Mouse (Mus musculus): Measurements from ENCODE around the gene Zcchc2. TPM values are rescaled to one million over a fixed set of nuclear protein-coding genes. Genes with fewer than 3 reads are reported as not detected.

Zcchc2 gene
- 1 to 10 TPM; 8.6 to 9.6 TPM for total RNA-seq (2021)
- long read RNA-seq, experiment 1, partial matches to known transcripts, result 6 of 6 reads
- long read RNA-seq, experiment 1, other reads (novel, unspliced or antisense), result 0 of 6 reads
- long read RNA-seq, experiment 2, full-length matches to known transcripts, result 1 of 8 reads
- long read RNA-seq, experiment 2, partial matches to known transcripts, result 2 of 8 reads
- long read RNA-seq, experiment 2, other reads (novel, unspliced or antisense), result 5 of 8 reads

- intact Hi-C loops (cut with DNase I), result loop anchor here (2.0 to 10.0 kb wide), 4 partner anchors 43 to 325 kb away; partner anchors contain the start of genes Pign and Relch
- DNase-seq, result peak; percentile 97 to 99
Observed at GRCm38 (mm10) chr1:105990138-105990821, at the start of gene Zcchc2. Zcchc2 (plus strand) TSS chr1:105990406.

GRCm38 (mm10) chr1:105944927-105945580, 45.2 kb upstream of the Zcchc2 start:
- no peak for DNase-seq
- intact Hi-C loops (cut with DNase I), result loop anchor here (5.0 kb wide), 1 partner anchor 33 kb away; no protein-coding TSS in a partner anchor

GRCm38 (mm10) chr1:105946581-105947540, 43.3 kb upstream of the Zcchc2 start:
- intact Hi-C loops (cut with DNase I), result loop anchor here (2.0 to 5.0 kb wide), 2 partner anchors 35 to 44 kb away; partner anchors contain the start of gene Zcchc2
- peak in 1 of 2 experiments; percentile 33 for DNase-seq

GRCm38 (mm10) chr1:105948352-105948751, 41.9 kb upstream of the Zcchc2 start:
- no peak for DNase-seq
- intact Hi-C loops (cut with DNase I), result loop anchor here (5.0 kb wide), 1 partner anchor 36 kb away; no protein-coding TSS in a partner anchor

GRCm38 (mm10) chr1:105953588-105953987, 36.6 kb upstream of the Zcchc2 start:
- DNase-seq, result no peak
- intact Hi-C loops (cut with DNase I), result no loop called here

GRCm38 (mm10) chr1:105954047-105954446, 36.2 kb upstream of the Zcchc2 start:
- no peak for DNase-seq
- intact Hi-C loops (cut with DNase I), result no loop called here

GRCm38 (mm10) chr1:105956057-105956456, 34.1 kb upstream of the Zcchc2 start:
- intact Hi-C loops (cut with DNase I), result no loop called here
- DNase-seq, result no peak

- intact Hi-C loops (cut with DNase I), result no loop called here
- no peak for DNase-seq
Observed at GRCm38 (mm10) chr1:105961472-105961871, 28.7 kb upstream of the Zcchc2 start.

GRCm38 (mm10) chr1:105962084-105962818, 28.0 kb upstream of the Zcchc2 start:
- no peak for DNase-seq
- intact Hi-C loops (cut with DNase I), result no loop called here

GRCm38 (mm10) chr1:105962852-105963251, 27.4 kb upstream of the Zcchc2 start:
- DNase-seq, result no peak
- intact Hi-C loops (cut with DNase I), result no loop called here

GRCm38 (mm10) chr1:105964514-105964913, 25.7 kb upstream of the Zcchc2 start:
- DNase-seq, result no peak
- intact Hi-C loops (cut with DNase I), result no loop called here

- DNase-seq, result no peak
- intact Hi-C loops (cut with DNase I), result no loop called here
Observed at GRCm38 (mm10) chr1:105965189-105965588, 25.0 kb upstream of the Zcchc2 start.

- DNase-seq, result no peak
- intact Hi-C loops (cut with DNase I), result no loop called here
Observed at GRCm38 (mm10) chr1:105971490-105972170, 18.6 kb upstream of the Zcchc2 start.

- intact Hi-C loops (cut with DNase I), result no loop called here
- no peak for DNase-seq
Observed at GRCm38 (mm10) chr1:105974023-105974422, 16.2 kb upstream of the Zcchc2 start.

- DNase-seq, result no peak
- intact Hi-C loops (cut with DNase I), result no loop called here
Observed at GRCm38 (mm10) chr1:105977446-105978094, 12.6 kb upstream of the Zcchc2 start.

GRCm38 (mm10) chr1:105980849-105981610, 9.2 kb upstream of the Zcchc2 start:
- intact Hi-C loops (cut with DNase I), result no loop called here
- DNase-seq, result no peak

GRCm38 (mm10) chr1:105982496-105983364, 7.5 kb upstream of the Zcchc2 start:
- DNase-seq, result no peak
- intact Hi-C loops (cut with DNase I), result no loop called here
